Mouse (Mus musculus): ENCODE data around the gene Gm20518.

DNA sequence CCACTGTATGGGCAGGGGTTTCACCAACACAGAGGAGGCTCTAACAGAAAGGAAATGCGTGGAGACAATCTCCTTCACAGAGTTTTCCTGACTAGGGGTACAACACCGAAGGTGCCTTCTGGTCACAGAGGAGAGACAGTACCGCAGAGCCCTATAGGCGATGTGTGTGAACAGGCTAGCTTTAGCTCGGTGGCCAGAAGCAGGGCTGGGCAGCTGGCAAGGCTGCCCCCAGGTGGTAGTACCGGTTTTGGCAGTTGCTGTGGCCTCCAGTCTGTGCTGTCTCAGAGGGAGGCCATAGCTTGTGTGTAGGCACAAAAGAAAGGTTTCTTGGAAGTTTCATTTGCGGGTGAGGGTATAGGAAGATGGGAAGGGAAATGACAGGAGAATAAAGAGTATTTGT, 47.4 kb upstream of the Gm20518 start:
- TF ChIP-seq CTCF (IDR thresholded peaks at IDR 0.05; ENCODE audit: borderline replicate concordance, extremely low read depth, insufficient read depth, insufficient read length) (peak; percentile 75), POLR2A (IDR thresholded peaks at IDR 0.05; ENCODE audit: borderline replicate concordance, extremely low read depth, insufficient read depth, insufficient read length, poor library complexity, severe bottlenecking) (no peak)
